Mouse (Mus musculus) bone marrow macrophage, adult 2 months (primary cell): ENCODE measurements around the gene Ptp4a2. TPM values are rescaled to one million over a fixed set of nuclear protein-coding genes. Genes with fewer than 3 reads are reported as not detected.

ENCODE experiments used
- H3K27ac ChIP-seq: 2 replicates; pipeline ENCODE4 v1.5.1; 2012; ENCODE audit warnings: low read depth, low read length; ENCODE audit not compliant: insufficient read depth
- H3K4me1 ChIP-seq: 2 replicates; pipeline ENCODE4 v1.6.1; 2012; ENCODE audit warnings: low read length; ENCODE audit not compliant: control insufficient read depth, insufficient read depth
- H3K4me3 ChIP-seq: 2 replicates; pipeline ENCODE4 v1.5.1; 2012; ENCODE audit warnings: mild to moderate bottlenecking, low read length, moderate library complexity; ENCODE audit not compliant: insufficient read depth
- CTCF ChIP-seq: IDR thresholded peaks from 2 replicates; pipeline ENCODE4 v1.5.1; 2012; ENCODE audit warnings: low read depth, mild to moderate bottlenecking, low read length, moderate library complexity
- POLR2A ChIP-seq: IDR thresholded peaks from 2 replicates; pipeline ENCODE4 v1.6.1; 2012; ENCODE audit warnings: mild to moderate bottlenecking, low read depth, low read length, borderline replicate concordance
- polyA plus RNA-seq: library from polyadenylated mRNA; stranded (reverse); fragments of >200 nt; gene quantifications from 2 replicates; pipeline ENCODE4 v1.2.4, GENCODE M21; 2012; ENCODE audit not compliant: missing spikeins, insufficient read depth, insufficient read length

Gene Ptp4a2
- polyA plus RNA-seq, 1 experiment: 365 TPM

DNA sequence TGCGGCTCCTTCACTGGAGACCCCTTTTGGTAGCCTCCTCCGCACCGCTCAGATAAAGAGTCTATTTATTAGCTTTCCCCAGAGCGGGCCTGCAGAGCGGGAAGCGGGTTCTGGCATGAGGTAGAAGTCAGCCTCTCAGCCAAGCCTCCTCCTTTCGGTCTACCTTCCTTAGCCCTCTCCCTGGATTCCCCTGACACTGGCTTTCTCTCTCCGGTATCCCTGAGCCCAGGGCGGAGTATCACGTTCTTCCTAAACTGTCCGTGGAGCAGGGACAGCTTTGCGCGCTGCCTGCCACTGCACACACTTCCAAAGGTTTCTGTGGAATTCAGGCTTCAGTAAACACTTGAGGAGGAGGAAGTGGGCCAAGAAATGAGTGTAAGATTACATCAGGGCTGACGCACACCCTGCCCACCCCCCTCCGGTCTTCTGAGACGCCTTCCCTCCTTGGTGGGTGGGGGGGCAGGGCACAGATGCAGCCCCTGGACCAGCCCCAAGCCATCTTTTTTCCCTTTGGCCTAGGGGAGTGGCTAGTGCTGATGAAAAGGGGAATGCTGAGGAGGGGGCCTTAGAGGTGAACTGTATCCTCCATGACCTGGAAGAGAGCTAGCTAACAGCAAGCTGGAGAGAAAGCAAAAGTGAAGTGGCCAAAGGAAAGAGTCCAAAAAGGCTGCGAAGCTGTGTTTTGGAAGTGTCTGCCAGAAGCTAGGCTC, 15.7 kb upstream of the Ptp4a2 start:
- no peak overlapping the region for H3K4me3 ChIP-seq
- peaks cover 54% of the 10 kb centered on the region for H3K4me1 ChIP-seq
- peak overlapping the region; percentile 49 for H3K27ac ChIP-seq
- TF ChIP-seq POLR2A: no peak
- no peak for TF ChIP-seq CTCF

DNA sequence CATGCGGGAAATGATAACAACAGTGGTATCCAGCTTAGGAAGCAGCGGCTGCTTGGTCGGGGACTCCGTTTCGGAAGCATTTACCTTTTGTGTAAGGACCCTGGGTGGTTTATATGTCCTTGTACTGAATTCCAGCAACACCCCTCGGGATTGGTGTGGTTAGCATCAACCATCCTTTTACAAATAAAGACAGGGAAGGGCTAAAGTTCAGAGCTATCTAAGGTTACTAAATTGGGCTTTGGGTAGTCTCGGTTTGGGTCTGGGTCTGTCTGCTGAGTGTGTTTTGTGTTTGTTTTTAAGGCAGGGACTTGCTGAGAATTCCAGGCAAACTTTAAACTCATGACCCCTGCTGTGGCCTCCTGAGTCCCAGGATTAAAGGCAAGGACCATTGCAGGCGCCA, 15.2 kb upstream of the Ptp4a2 start:
- TF ChIP-seq CTCF (no peak), POLR2A (no peak)
- H3K27ac ChIP-seq: peak overlapping the region; percentile 13
- no peak overlapping the region for H3K4me3 ChIP-seq
- peaks cover 50% of the 10 kb centered on the region for H3K4me1 ChIP-seq

DNA sequence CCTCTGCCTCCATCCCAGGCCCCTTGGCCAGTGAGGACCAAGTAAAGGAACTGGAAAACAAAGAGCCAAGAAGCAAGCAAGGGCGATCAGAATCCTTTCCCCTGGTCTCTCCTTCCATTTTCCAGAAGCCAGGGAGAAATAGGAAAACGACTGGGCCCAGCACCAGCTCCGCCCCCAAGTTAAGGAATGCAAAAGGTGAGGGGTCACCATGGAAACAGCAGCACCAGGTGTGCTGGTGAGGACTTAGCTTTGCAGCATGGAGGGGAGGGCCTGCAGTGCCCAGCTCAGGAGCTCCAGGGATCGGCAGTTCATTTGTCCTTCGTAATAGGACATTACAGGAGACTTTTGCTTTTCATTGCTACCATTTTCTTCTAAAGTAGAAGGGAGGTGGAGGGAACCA, 13.0 kb upstream of the Ptp4a2 start:
- H3K27ac ChIP-seq: no peak overlapping the region
- TF ChIP-seq CTCF (no peak), POLR2A (no peak)
- no peak overlapping the region for H3K4me3 ChIP-seq
- H3K4me1 ChIP-seq: peaks cover 36% of the 10 kb centered on the region

DNA sequence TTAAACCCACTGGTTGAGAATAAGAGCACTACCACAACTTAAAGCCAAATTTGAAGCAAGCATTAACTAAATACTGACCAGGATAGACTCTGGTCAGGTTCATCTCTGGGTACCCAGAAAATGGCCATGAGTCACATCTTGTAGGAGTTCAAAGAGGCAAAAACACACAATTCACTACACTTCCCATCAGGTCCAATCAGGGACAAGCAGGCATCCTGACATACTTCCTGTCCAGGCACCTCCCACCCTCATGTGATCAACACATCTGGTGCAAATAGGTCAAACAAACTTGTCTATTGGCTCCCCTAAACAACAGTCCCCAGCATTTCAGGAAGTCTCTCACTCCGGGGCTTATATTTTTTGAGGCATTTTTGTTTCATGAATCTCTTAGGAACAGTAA, 7.7 kb upstream of the Ptp4a2 start:
- H3K4me3 ChIP-seq: no peak overlapping the region
- peaks cover 18% of the 10 kb centered on the region for H3K4me1 ChIP-seq
- peak overlapping the region; percentile 28 for H3K27ac ChIP-seq
- TF ChIP-seq CTCF: no peak
- TF ChIP-seq POLR2A: no peak

DNA sequence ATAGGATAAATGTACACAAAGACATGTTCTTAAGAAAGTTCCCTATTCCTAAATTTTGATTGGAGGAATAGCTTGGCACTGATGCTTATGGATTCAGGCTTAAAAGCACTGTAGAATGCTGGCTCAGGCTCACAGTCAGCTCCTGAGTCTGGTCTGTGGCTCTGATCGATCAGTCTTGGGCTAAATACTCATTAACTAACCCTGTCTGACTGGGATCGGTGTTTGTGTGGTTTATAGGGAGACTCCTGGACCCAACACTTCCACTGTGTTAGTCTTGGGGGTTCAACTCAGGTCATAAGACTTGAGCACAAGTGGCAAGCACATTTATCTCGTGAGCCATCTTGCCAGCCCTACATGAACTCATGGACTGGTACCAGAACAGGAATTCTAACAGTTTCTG, 6.0 kb upstream of the Ptp4a2 start:
- H3K27ac ChIP-seq: no peak overlapping the region
- no peak overlapping the region for H3K4me3 ChIP-seq
- TF ChIP-seq POLR2A (no peak), CTCF (no peak)
- peaks cover 31% of the 10 kb centered on the region for H3K4me1 ChIP-seq

DNA sequence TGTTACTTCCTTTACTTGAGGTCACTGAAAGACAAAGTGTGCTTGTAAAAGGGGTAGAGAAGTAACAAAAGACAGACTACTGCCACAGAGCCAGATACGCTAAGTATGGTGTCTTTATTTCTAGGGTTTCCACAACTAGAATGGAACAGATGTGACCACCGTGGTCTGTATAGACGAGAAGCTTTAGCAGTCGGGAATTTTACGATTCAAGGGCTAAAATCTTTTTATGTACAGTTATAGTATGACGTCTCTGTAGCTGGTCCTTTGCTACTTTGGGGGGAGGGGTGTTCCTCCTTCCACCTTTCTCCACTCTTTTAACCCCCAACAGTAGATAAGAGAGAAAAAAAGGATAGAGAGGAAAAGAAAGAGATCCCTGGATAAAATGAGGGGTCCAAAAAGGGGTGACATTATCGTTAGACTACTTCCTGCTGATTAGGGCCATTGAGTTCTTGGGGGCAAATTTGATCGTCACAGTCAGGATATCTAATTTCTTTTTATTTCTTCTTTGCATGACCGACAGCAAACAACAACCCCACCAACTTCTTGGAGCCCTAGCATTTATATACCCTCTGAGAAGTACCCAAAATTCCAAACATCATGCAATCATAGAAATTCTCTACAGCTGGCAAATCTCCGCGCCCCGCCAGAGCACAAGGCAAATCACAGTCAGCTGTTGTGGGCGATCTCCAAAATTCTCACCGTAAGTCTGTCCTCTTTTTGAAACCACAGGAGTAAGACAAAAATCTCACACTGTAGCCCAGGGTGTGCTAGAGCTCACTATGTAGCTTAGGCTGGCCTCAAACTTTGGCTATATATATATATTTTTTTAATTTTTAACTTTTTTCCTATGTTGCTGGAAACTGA, 818 bp downstream of the Ptp4a2 start:
- peak overlapping the region; percentile 61 for H3K4me3 ChIP-seq
- H3K4me1 ChIP-seq: peaks cover 31% of the 10 kb centered on the region
- H3K27ac ChIP-seq: peak overlapping the region; percentile 82
- TF ChIP-seq CTCF: no peak
- TF ChIP-seq POLR2A: no peak

DNA sequence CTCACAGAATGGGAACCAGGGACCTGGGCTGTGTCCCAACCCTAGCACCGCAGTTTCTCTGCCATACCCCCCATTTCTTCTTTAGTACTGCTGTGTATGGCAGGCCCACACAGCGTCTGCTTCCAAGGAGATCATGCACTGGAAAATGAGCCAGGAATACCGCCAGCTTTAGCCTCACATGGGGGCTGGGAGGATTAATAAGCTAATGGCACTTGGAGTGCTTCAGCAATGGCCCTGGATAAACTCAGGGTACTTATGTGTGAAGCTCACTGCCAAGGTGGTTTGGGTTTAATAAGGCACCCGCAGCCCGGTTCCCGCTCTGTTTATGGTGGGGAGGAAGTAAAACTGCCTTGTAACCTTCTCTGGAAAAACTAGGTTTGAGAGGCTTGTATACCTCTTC, 6.6 kb downstream of the Ptp4a2 start:
- peaks cover 21% of the 10 kb centered on the region for H3K4me1 ChIP-seq
- H3K27ac ChIP-seq: no peak overlapping the region
- no peak overlapping the region for H3K4me3 ChIP-seq
- TF ChIP-seq POLR2A (no peak), CTCF (no peak)

DNA sequence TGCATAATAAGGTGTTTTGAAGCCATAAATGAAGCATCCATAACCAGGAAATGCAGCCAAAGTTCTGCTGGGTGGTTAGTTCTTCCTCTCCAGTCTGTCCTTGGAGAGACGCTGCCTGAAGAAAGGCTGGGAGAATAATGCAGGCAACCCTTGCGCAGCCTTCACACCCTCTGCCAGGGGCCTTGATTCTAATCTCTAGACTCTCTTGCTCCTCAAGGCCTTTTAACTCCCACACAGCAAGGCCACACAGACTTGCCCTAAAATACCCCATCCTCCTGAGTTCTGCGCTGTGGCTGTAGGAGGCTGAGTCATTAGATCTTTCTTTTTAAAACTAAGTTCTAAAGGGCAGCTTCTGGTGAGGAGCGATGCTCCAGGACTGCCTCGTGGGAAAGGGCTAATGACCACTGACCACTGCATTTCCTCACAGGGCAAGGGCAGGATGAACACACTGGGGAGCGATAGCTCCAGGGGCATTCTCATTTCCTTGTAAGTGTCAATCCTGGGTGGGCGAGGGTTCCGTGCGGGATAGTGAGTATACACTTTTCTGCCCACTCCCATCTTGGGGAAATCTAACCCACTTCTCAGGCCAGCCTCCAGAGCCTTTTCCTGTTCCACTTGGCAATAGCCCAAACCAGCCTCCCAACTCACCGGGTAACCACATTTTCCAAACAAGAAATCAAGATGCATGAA, 7.6 kb downstream of the Ptp4a2 start:
- Histone ChIP-seq H3K4me3 (no peak overlapping the region), H3K4me1 (peaks cover 28% of the 10 kb centered on the region), H3K27ac (peak overlapping the region; percentile 94; the same call in 1 of the 2 replicates)
- TF ChIP-seq POLR2A: no peak
- TF ChIP-seq CTCF: no peak

DNA sequence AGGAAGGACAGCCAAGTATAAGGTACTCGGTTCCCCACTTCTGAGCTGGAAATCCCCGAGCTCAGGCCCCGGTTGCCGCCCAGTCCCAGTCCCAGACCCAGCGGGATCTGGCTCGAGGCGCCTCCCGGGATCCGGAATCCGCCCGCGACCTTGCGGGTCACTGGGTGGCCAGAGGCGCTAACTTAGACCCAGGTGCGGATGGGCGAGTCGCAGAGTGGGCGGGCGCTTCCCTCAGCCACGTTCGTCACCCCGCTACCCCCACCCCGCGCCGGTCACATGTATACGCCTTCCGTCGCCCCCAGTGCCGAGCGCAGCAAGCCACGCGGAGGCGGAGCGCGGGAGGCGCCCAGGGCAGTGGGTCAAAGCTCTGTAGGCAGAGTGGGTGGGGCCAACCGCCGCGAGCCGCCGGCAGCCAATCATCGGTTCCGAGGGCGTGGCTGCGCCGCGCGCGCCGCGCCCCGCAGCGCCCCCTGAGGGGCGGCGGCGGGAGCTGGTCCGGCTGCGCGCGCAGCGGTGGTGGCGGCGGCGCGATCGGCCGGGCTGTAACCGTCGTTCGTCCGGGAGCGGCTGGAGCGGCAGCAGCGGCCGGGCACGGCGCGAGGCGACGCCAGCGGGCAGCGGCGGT, 8.8 kb downstream of the Ptp4a2 start:
- peaks cover 35% of the 10 kb centered on the region for H3K4me1 ChIP-seq
- TF ChIP-seq CTCF (no peak), POLR2A (no peak)
- H3K4me3 ChIP-seq: peak overlapping the region; percentile 80
- H3K27ac ChIP-seq: peak overlapping the region; percentile 94
